Mouse (Mus musculus) midbrain, embryonic 14.5 days (tissue): ENCODE results near the gene Herc2. TPM values are rescaled to one million over a fixed set of nuclear protein-coding genes. Genes with fewer than 3 reads are reported as not detected.

Experiments used
- ATAC-seq: fragments of 200-750 bp; cut with Nextera tagmentation; 2 replicates; pipeline ENCODE4 v1.8.0; 2017; ENCODE audit warnings: moderate number of reproducible peaks, moderate library complexity; ENCODE audit not compliant: low FRiP score, low TSS enrichment
- DNase-seq: peaks from one replicate; pipeline ENCODE4 v3.0.0-alpha.2; 2015
- H3K27ac ChIP-seq: fragments of 300-500 bp; sonication (generic); replicated peaks from 2 replicates; pipeline ENCODE4 v1.5.1; 2014; ENCODE audit warnings: mild to moderate bottlenecking, low read depth, low read length, moderate library complexity
- H3K27me3 ChIP-seq: fragments of 300-500 bp; sonication (generic); 2 replicates; pipeline ENCODE4 v1.6.1; 2014; ENCODE audit warnings: low read length, control low read depth, mixed read lengths; ENCODE audit not compliant: control insufficient read depth, insufficient read depth
- H3K36me3 ChIP-seq: fragments of 300-500 bp; sonication (generic); 2 replicates; pipeline ENCODE4 v1.6.1; 2014; ENCODE audit warnings: low read length, control low read depth; ENCODE audit not compliant: control insufficient read depth, insufficient read depth
- H3K4me1 ChIP-seq: fragments of 300-500 bp; sonication (generic); 2 replicates; pipeline ENCODE4 v1.6.1; 2014; ENCODE audit warnings: mild to moderate bottlenecking, antibody characterized with exemption, low read length, control low read depth; ENCODE audit not compliant: control insufficient read depth, insufficient read depth
- H3K4me2 ChIP-seq: fragments of 300-500 bp; sonication (generic); 2 replicates; pipeline ENCODE4 v1.6.1; 2014; ENCODE audit warnings: mild to moderate bottlenecking, low read length, moderate library complexity
- H3K4me3 ChIP-seq: fragments of 300-500 bp; sonication (generic); replicated peaks from 2 replicates; pipeline ENCODE4 v1.5.1; 2014; ENCODE audit warnings: low read depth, low read length
- H3K9ac ChIP-seq: fragments of 300-500 bp; sonication (generic); replicated peaks from 2 replicates; pipeline ENCODE4 v1.6.1; 2014; ENCODE audit warnings: mild to moderate bottlenecking, low read length, moderate library complexity
- H3K9me3 ChIP-seq: fragments of 300-500 bp; sonication (generic); 2 replicates; pipeline ENCODE4 v1.6.1; 2016; ENCODE audit warnings: low read length, control low read depth, mixed read lengths; ENCODE audit not compliant: control insufficient read depth
- WGBS: fragments of 180-500 bp; shearing (Covaris S2); extraction: QIAGEN DNeasy Blood & Tissue Kit; methylation state at CpG from one replicate; pipeline ENCODE4 v1.1.7; 2014; 5-methylcytosine and 5-hydroxymethylcytosine counted together
- polyA plus RNA-seq: library from polyadenylated mRNA; unstranded; fragments of >200 nt; fragmentation: Nextera tagmentation; extraction: Ambion mirVana; gene quantifications from 2 replicates; pipeline ENCODE4 v1.2.1, GENCODE M21; 2014

Gene Herc2
- polyA plus RNA-seq, 1 experiment from 2014 or later = 52.3 TPM

DNA sequence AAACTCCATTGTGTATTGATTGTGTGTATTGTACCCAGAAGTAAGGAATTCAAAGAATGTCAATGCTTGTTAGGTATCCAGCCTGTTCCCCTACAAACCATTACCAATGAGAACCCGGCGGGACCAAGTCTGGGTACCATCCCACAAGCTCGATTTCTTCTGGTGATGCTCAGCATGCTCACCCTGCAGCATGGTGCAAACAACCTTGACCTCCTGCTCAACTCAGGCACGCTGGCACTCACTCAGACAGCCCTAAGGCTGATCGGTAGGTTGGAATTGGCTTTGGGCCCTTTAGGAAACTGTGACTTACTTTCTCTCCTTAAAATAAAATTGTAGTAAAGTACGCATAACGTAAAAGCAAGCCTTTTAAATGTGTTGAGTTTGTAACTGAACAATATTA, 88.7 kb downstream of the Herc2 start:
- no peak overlapping the region for H3K4me2 ChIP-seq
- no peaks in the 10 kb centered on the region for H3K4me1 ChIP-seq
- no peak overlapping the region for H3K27ac ChIP-seq
- ATAC-seq (no peak), DNase-seq (no peak)
- H3K4me3 ChIP-seq = no peak overlapping the region
- H3K27me3 ChIP-seq = no peaks in the 10 kb centered on the region
- peaks cover 58% of the 10 kb centered on the region for H3K36me3 ChIP-seq
- H3K9ac ChIP-seq = no peak overlapping the region
- WGBS = 93% methylated on average over 7 of the region's 7 CpGs
- H3K9me3 ChIP-seq = no peaks in the 10 kb centered on the region

DNA sequence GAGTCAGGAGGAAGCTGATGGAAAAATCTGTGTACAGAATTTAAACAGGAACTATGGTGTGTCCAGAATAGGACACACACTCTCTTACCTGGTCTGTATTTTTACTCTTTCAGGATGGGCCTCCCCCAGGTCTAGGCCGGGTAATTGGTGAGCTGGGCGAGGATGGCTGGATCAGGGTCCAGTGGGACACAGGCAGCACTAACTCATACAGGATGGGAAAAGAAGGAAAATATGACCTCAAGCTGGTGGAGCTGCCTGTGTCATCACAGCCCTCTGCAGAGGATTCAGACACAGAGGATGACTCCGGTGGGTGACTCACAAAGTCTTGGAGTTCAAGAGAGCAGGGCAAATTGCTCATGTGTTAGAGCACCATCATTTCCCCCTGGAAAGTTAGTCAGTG, 96.4 kb downstream of the Herc2 start:
- Histone ChIP-seq H3K4me3 (no peak overlapping the region), H3K9me3 (no peaks in the 10 kb centered on the region), H3K9ac (no peak overlapping the region), H3K27ac (no peak overlapping the region), H3K36me3 (peaks cover 53% of the 10 kb centered on the region), H3K27me3 (no peaks in the 10 kb centered on the region), H3K4me1 (no peaks in the 10 kb centered on the region), H3K4me2 (no peak overlapping the region)
- no peak for ATAC-seq
- no peak for DNase-seq
- 99% methylated on average over 3 of the region's 3 CpGs for WGBS

DNA sequence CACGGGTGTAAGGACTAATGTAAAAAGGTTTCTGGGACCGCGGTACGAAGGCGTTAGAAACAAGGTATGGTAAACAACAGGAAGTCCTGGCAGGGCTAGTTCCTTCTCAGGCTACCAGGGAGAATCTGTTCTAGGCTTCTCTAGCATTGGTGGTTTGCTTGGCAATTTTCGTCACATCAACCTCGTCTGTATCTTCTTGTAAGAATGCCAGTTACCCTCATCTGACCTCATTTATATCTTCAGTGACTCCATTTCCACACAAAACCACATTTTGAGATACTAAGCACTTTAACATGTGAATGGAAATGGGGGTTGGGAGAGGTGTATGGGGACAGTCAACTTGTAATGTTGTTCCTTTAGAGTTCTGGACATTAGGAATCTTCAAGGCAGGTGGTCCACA, 98.9 kb downstream of the Herc2 start:
- peaks cover 65% of the 10 kb centered on the region for H3K36me3 ChIP-seq
- no peak overlapping the region for H3K9ac ChIP-seq
- H3K4me2 ChIP-seq = no peak overlapping the region
- H3K27me3 ChIP-seq = no peaks in the 10 kb centered on the region
- H3K9me3 ChIP-seq = no peaks in the 10 kb centered on the region
- no peak for ATAC-seq
- no peaks in the 10 kb centered on the region for H3K4me1 ChIP-seq
- WGBS = 95% methylated on average over 7 of the region's 7 CpGs
- no peak overlapping the region for H3K4me3 ChIP-seq
- no peak for DNase-seq
- no peak overlapping the region for H3K27ac ChIP-seq

DNA sequence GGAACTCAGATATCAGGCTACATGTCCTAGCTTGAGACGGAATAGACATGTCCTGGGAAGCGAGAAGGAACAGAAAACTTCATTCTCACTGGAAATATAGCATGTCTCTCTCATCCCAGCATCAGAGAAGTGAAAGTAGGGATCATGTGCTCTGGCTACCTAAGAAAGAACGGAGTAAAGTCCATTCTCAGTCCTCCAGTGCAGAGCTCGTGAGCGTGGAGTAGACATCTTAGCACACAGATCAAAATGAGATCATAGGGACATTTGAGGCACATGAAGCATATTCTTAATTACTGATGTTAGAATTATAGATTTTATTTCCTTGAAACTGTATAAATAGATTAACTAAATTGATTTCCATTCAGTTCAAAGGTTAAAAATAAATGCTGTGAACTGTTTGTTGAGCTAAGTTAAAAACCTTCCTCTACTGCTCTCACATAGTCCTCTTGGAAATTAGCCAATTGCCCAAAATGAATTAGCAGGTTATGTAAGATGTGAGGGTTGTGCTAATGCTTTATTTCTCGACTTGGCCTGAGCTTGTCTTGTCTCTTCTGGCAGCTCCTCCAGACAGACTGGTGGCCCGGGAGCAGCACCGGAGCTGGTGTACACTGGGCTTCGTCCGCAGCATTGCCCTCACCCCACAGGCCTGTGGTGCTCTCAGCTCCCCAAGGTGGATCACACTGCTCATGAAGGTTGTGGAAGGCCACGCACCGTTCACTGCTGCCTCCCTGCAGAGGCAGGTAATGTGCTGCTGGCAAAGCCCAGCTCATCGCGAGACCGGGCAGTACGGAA, 102.1 kb downstream of the Herc2 start:
- peaks cover 73% of the 10 kb centered on the region for H3K36me3 ChIP-seq
- DNase-seq (no peak), ATAC-seq (no peak)
- H3K27ac ChIP-seq = no peak overlapping the region
- 93% methylated on average over 16 of the region's 16 CpGs for WGBS
- H3K27me3 ChIP-seq = no peaks in the 10 kb centered on the region
- no peaks in the 10 kb centered on the region for H3K9me3 ChIP-seq
- no peak overlapping the region for H3K9ac ChIP-seq
- H3K4me2 ChIP-seq = no peak overlapping the region
- H3K4me1 ChIP-seq = no peaks in the 10 kb centered on the region
- H3K4me3 ChIP-seq = no peak overlapping the region

DNA sequence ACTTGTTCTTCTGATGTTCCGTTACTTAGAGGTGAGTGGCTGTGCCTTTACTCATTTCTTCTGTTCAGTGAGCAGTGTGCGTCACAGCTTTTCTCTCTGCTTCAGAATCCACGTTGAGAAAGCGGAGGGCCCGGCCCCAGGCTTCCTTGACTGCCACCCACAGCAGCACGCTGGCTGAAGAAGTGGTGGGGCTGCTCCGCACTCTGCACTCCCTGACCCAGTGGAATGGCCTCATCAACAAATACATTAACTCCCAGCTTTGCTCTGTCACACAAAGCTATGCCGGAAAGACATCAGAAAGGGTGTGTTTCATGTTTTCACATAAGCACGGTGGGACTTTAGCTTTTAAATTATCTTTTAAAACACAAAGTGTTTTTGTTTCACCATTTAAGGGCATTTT, 103.2 kb downstream of the Herc2 start:
- ATAC-seq = no peak
- no peak overlapping the region for H3K9ac ChIP-seq
- H3K4me3 ChIP-seq = no peak overlapping the region
- H3K36me3 ChIP-seq = peaks cover 73% of the 10 kb centered on the region
- no peaks in the 10 kb centered on the region for H3K9me3 ChIP-seq
- DNase-seq = no peak
- no peaks in the 10 kb centered on the region for H3K4me1 ChIP-seq
- no peak overlapping the region for H3K27ac ChIP-seq
- H3K4me2 ChIP-seq = no peak overlapping the region
- no peaks in the 10 kb centered on the region for H3K27me3 ChIP-seq
- WGBS = 95% methylated on average over 9 of the region's 9 CpGs

DNA sequence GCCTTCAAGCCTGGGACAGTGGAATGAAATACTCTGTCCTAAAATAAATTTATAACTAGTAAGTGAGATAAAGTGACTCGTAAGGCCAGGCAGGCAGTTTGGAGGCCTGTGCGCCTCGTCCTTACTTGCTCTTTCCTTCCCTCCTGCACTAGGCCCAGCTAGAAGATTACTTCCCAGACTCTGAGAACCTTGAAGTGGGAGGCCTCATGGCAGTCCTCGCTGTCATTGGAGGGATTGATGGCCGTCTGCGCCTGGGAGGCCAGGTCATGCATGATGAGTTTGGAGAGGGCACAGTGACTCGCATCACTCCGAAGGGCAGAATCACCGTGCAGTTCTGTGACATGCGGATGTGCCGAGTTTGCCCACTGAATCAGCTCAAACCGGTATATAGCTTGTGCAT, 103.6 kb downstream of the Herc2 start:
- no peaks in the 10 kb centered on the region for H3K27me3 ChIP-seq
- no peak overlapping the region for H3K9ac ChIP-seq
- peaks cover 74% of the 10 kb centered on the region for H3K36me3 ChIP-seq
- no peaks in the 10 kb centered on the region for H3K9me3 ChIP-seq
- no peak overlapping the region for H3K27ac ChIP-seq
- DNase-seq (no peak), ATAC-seq (no peak)
- WGBS = 94% methylated on average over 12 of the region's 12 CpGs
- H3K4me3 ChIP-seq = no peak overlapping the region
- no peak overlapping the region for H3K4me2 ChIP-seq
- H3K4me1 ChIP-seq = no peaks in the 10 kb centered on the region

DNA sequence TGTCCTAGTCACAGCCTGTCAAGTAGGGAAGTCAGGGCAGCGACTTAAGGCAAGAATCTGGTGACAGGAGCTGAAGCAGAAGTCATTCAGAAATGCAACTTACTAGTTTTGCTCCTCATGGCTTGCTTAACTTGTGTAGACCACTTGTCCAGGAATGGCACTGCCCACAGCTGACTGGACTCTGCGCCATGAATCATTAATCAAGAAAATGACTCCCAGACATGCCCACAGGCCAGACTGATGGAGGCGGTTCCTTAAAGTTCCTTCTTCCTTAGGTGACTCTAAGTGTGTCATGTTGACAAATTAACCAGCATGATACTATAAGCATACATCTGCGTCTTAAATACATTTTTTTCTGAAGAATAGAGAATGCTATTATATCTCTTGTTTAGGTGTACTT, 113.3 kb downstream of the Herc2 start:
- ATAC-seq (no peak), DNase-seq (no peak)
- no peak overlapping the region for H3K27ac ChIP-seq
- H3K27me3 ChIP-seq = no peaks in the 10 kb centered on the region
- 97% methylated on average over 4 of the region's 4 CpGs for WGBS
- no peaks in the 10 kb centered on the region for H3K4me1 ChIP-seq
- no peak overlapping the region for H3K4me3 ChIP-seq
- peaks cover 40% of the 10 kb centered on the region for H3K36me3 ChIP-seq
- H3K4me2 ChIP-seq = no peak overlapping the region
- H3K9ac ChIP-seq = no peak overlapping the region
- no peaks in the 10 kb centered on the region for H3K9me3 ChIP-seq

DNA sequence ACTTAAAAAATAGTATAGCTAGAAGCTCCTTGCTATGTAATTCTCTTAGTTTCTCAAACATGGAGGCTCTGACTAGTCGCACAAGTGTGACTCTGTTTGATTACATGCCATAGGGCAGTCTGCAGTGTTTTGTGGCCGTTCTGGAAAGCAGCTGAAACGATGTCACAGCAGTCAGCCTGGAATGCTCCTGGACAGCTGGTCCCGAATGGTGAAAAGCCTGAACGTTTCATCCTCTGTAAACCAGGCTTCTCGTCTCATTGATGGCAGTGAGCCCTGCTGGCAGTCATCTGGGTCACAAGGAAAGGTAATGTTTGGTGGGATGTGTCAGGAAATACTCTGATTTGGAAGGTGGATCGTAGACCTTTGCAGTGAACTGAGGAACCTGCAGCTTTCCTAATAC, 118.7 kb downstream of the Herc2 start:
- 60% methylated on average over 7 of the region's 7 CpGs for WGBS
- Histone ChIP-seq H3K36me3 (peaks cover 44% of the 10 kb centered on the region), H3K27ac (no peak overlapping the region), H3K4me3 (no peak overlapping the region), H3K4me1 (no peaks in the 10 kb centered on the region), H3K4me2 (no peak overlapping the region), H3K9me3 (no peaks in the 10 kb centered on the region), H3K27me3 (no peaks in the 10 kb centered on the region), H3K9ac (no peak overlapping the region)
- DNase-seq (peak; percentile 1), ATAC-seq (no peak)

DNA sequence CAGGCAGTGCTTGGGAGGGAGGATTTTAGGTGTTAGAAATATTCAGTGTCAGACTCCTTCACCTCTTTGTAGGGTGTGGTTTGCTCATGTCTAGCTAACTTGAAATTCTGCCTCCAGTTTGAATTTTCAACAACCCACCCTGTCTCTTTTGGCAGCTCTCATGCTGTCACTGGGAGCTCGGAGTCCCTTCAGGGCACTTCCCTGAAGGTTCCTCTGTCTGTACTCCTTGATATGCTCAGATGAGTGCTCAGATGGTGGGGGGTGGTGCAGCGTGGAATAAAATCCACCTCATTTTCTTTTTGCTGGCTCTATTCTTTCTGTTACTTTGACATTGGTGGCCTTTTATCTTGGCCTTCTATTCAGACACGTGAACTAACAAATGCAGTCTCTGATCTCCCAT, 127.4 kb downstream of the Herc2 start:
- Histone ChIP-seq H3K27ac (0 out of 2 replicates have a peak overlapping the region, but pooled peaks have one; percentile 8), H3K4me2 (no peak overlapping the region), H3K4me1 (no peaks in the 10 kb centered on the region), H3K4me3 (no peak overlapping the region), H3K36me3 (peaks cover 32% of the 10 kb centered on the region), H3K9ac (no peak overlapping the region), H3K27me3 (no peaks in the 10 kb centered on the region), H3K9me3 (no peaks in the 10 kb centered on the region)
- 54% methylated on average over 3 of the region's 3 CpGs for WGBS
- DNase-seq (peak; percentile 4), ATAC-seq (no peak)
